In genomic region chr1:21227756-21228395, GRCm38 (mm10) we compare ENCODE assay signal across 15 mouse cellular contexts. TPM values are rescaled to one million over a fixed set of nuclear protein-coding genes. Genes with fewer than 3 reads are reported as not detected.
DNase-seq lines count a peak whose midpoint lies in the region; ATAC-seq lines count a peak whose summit lies in the region.
"Had no signal": no experiment of that assay in that cellular context is flagged by ENCODE, and none has a peak within 500 bp of the region (broad histone marks: within the 10 kb centered on the region; RNA-seq: fewer than 3 reads in every experiment).

No protein-coding gene starts in this region.

- DNase-seq in kidney, postnatal 14 days: peak; percentile 3
- no peak for DNase-seq in kidney, postnatal 36 days
- peak; percentile 59 for DNase-seq in lung, postnatal 25 days (ENCODE audit: low spot score)
- DNase-seq in lung, postnatal 14 days: no peak
- DNase-seq in cerebellum, postnatal 10 days: no peak
- DNase-seq in right cerebral cortex, postnatal 14 days: no peak
- DNase-seq: adrenal gland, adult 8-10 months; cerebellum, adult 11 months; cerebellum, adult 8-10 months; cerebellum, postnatal 25 days; forebrain, postnatal 0 days; gastrocnemius, postnatal 14 days; heart, postnatal 36 days had no signal

- 0 out of 2 replicates have a peak, but pooled peaks have one; percentile 22 for ATAC-seq in common myeloid progenitor, adult 5-6 weeks (replicated peaks; ENCODE audit: low read depth, poor library complexity, severe bottlenecking)
- ATAC-seq: forebrain, embryonic 13.5 days; forebrain, postnatal 0 days had no signal

RNA-seq across cellular contexts. Expression of gene Tmem14a, which starts 9.5 kb away (rescaled TPM):
- total RNA-seq in common myeloid progenitor, adult 5-6 weeks (2017): 4.3 and 13.6 TPM in 2 replicates

RNA-seq across cellular contexts. Expression of gene Gsta3, which starts 12.5 kb away (rescaled TPM):
- 1.0 TPM in 1 of 2 replicates, not detected in the other for total RNA-seq in common myeloid progenitor, adult 5-6 weeks (2017)
- total RNA-seq: forebrain, postnatal 0 days; gastrocnemius, postnatal 14 days had no signal

Comparison
In these comparisons a context has a peak if more than half of its experiments do, and no peak if none do; other contexts are left out.
1. DNase-seq: peak in kidney, postnatal 14 days (single experiment) and lung, postnatal 25 days (single experiment); none in kidney, postnatal 36 days (0 of 2), lung, postnatal 14 days (single experiment), cerebellum, postnatal 10 days (0 of 2) and right cerebral cortex, postnatal 14 days (single experiment).